Mouse (Mus musculus) neural tube, embryonic 12.5 days (tissue): ENCODE results near the gene Epha6. TPM values are rescaled to one million over a fixed set of nuclear protein-coding genes. Genes with fewer than 3 reads are reported as not detected.

Experiments
- ATAC-seq: fragments of 200-750 bp; cut with Nextera tagmentation; 2 replicates; pipeline ENCODE4 v1.8.0; 2017; ENCODE audit warnings: low read depth, mild to moderate bottlenecking, moderate TSS enrichment, moderate library complexity; ENCODE audit not compliant: low FRiP score
- H3K27ac ChIP-seq: fragments of 300-500 bp; sonication (generic); 2 replicates; pipeline ENCODE4 v1.5.1; 2016
- H3K27me3 ChIP-seq: fragments of 300-500 bp; sonication (generic); replicated peaks from 2 replicates; pipeline ENCODE4 v1.6.1; 2016; ENCODE audit warnings: mild to moderate bottlenecking
- H3K36me3 ChIP-seq: fragments of 300-500 bp; sonication (generic); 2 replicates; pipeline ENCODE4 v1.6.1; 2016; ENCODE audit warnings: mild to moderate bottlenecking
- H3K4me1 ChIP-seq: fragments of 300-500 bp; sonication (generic); 2 replicates; pipeline ENCODE4 v1.6.1; 2016
- H3K4me2 ChIP-seq: fragments of 300-500 bp; sonication (generic); replicated peaks from 2 replicates; pipeline ENCODE4 v1.6.1; 2016; ENCODE audit warnings: mild to moderate bottlenecking
- H3K4me3 ChIP-seq: fragments of 300-500 bp; sonication (generic); 2 replicates; pipeline ENCODE4 v1.5.1; 2016
- H3K9ac ChIP-seq: fragments of 300-500 bp; sonication (generic); 2 replicates; pipeline ENCODE4 v1.6.1; 2016; ENCODE audit warnings: mild to moderate bottlenecking
- H3K9me3 ChIP-seq: fragments of 300-500 bp; sonication (generic); 2 replicates; pipeline ENCODE4 v1.6.1; 2016; ENCODE audit warnings: mild to moderate bottlenecking
- WGBS: fragments of 180-500 bp; shearing (Covaris S2); methylation state at CpG from one replicate; pipeline ENCODE4 v1.1.7; 2016; 5-methylcytosine and 5-hydroxymethylcytosine counted together
- polyA plus RNA-seq: library from polyadenylated mRNA; unstranded; fragments of >200 nt; fragmentation: Nextera tagmentation; extraction: Ambion mirVana; gene quantifications from 2 replicates; pipeline ENCODE4 v1.2.1, GENCODE M21; 2016

Epha6 gene
- polyA plus RNA-seq, 1 experiment from 2014 or later = 4.4 TPM

GRCm38 (mm10) chr16:60086976-60087375, 518.4 kb downstream of the Epha6 start:
- no peaks in the 10 kb centered on the region for H3K36me3 ChIP-seq
- no peak overlapping the region for H3K4me3 ChIP-seq
- no peaks in the 10 kb centered on the region for H3K9me3 ChIP-seq
- H3K27ac ChIP-seq = no peak overlapping the region
- 95% methylated on average over 3 of the region's 3 CpGs for WGBS
- H3K9ac ChIP-seq = no peak overlapping the region
- no peaks in the 10 kb centered on the region for H3K4me1 ChIP-seq
- H3K4me2 ChIP-seq = no peak overlapping the region
- ATAC-seq = no peak
- no peaks in the 10 kb centered on the region for H3K27me3 ChIP-seq

GRCm38 (mm10) chr16:60070457-60071112, 534.7 kb downstream of the Epha6 start:
- H3K9ac ChIP-seq = no peak overlapping the region
- no peaks in the 10 kb centered on the region for H3K36me3 ChIP-seq
- H3K4me1 ChIP-seq = no peaks in the 10 kb centered on the region
- no peak overlapping the region for H3K4me2 ChIP-seq
- no peaks in the 10 kb centered on the region for H3K9me3 ChIP-seq
- no peak overlapping the region for H3K27ac ChIP-seq
- WGBS = 89% methylated on average over 10 of the region's 10 CpGs
- no peak overlapping the region for H3K4me3 ChIP-seq
- no peaks in the 10 kb centered on the region for H3K27me3 ChIP-seq
- ATAC-seq = no peak

GRCm38 (mm10) chr16:60043809-60044208, 561.5 kb downstream of the Epha6 start:
- H3K4me2 ChIP-seq = no peak overlapping the region
- H3K27me3 ChIP-seq = no peaks in the 10 kb centered on the region
- no peaks in the 10 kb centered on the region for H3K9me3 ChIP-seq
- H3K4me1 ChIP-seq = no peaks in the 10 kb centered on the region
- no peak overlapping the region for H3K4me3 ChIP-seq
- H3K36me3 ChIP-seq = no peaks in the 10 kb centered on the region
- no peak overlapping the region for H3K27ac ChIP-seq
- ATAC-seq = no peak
- WGBS = 91% methylated on average over 1 of the region's 1 CpGs
- H3K9ac ChIP-seq = no peak overlapping the region

GRCm38 (mm10) chr16:60028381-60028780, 577.0 kb downstream of the Epha6 start:
- no peak for ATAC-seq
- no peaks in the 10 kb centered on the region for H3K27me3 ChIP-seq
- no peak overlapping the region for H3K4me3 ChIP-seq
- no peaks in the 10 kb centered on the region for H3K9me3 ChIP-seq
- H3K4me1 ChIP-seq = no peaks in the 10 kb centered on the region
- H3K9ac ChIP-seq = no peak overlapping the region
- H3K4me2 ChIP-seq = no peak overlapping the region
- WGBS = 61% methylated on average over 1 of the region's 1 CpGs
- no peak overlapping the region for H3K27ac ChIP-seq
- H3K36me3 ChIP-seq = no peaks in the 10 kb centered on the region

GRCm38 (mm10) chr16:60006857-60007568, 598.3 kb downstream of the Epha6 start:
- Histone ChIP-seq H3K27me3 (no peaks in the 10 kb centered on the region), H3K4me3 (no peak overlapping the region), H3K27ac (no peak overlapping the region), H3K9ac (no peak overlapping the region), H3K36me3 (no peaks in the 10 kb centered on the region), H3K4me1 (no peaks in the 10 kb centered on the region), H3K4me2 (no peak overlapping the region), H3K9me3 (no peaks in the 10 kb centered on the region)
- no peak for ATAC-seq
- WGBS = 82% methylated on average over 2 of the region's 2 CpGs

- Histone ChIP-seq H3K4me2 (no peak overlapping the region), H3K4me3 (no peak overlapping the region), H3K27ac (no peak overlapping the region), H3K4me1 (no peaks in the 10 kb centered on the region), H3K9ac (no peak overlapping the region), H3K9me3 (no peaks in the 10 kb centered on the region), H3K27me3 (no peaks in the 10 kb centered on the region), H3K36me3 (no peaks in the 10 kb centered on the region)
- WGBS = 72% methylated on average over 4 of the region's 4 CpGs
- no peak for ATAC-seq
These were observed 635.5 kb downstream of the Epha6 start for GRCm38 (mm10) chr16:59969816-59970215.

- WGBS = 88% methylated on average over 2 of the region's 2 CpGs
- no peak for ATAC-seq
- H3K27me3 ChIP-seq = no peaks in the 10 kb centered on the region
These were observed 649.6 kb downstream of the Epha6 start for GRCm38 (mm10) chr16:59955731-59956130.

GRCm38 (mm10) chr16:59923696-59924095, 681.6 kb downstream of the Epha6 start:
- ATAC-seq = no peak
- Histone ChIP-seq H3K9ac (no peak overlapping the region), H3K9me3 (no peaks in the 10 kb centered on the region), H3K27ac (no peak overlapping the region), H3K4me3 (no peak overlapping the region), H3K36me3 (no peaks in the 10 kb centered on the region), H3K27me3 (no peaks in the 10 kb centered on the region), H3K4me1 (no peaks in the 10 kb centered on the region), H3K4me2 (no peak overlapping the region)
- WGBS = 84% methylated on average over 4 of the region's 4 CpGs

More at GRCm38 (mm10) chr16:59955731-59956130, 649.6 kb downstream of the Epha6 start:
- Histone ChIP-seq H3K4me3 (no peak overlapping the region), H3K9me3 (no peaks in the 10 kb centered on the region), H3K4me2 (no peak overlapping the region), H3K4me1 (no peaks in the 10 kb centered on the region), H3K36me3 (no peaks in the 10 kb centered on the region), H3K27ac (no peak overlapping the region), H3K9ac (no peak overlapping the region)

- H3K36me3 ChIP-seq = no peaks in the 10 kb centered on the region
- 95% methylated on average over 13 of the region's 13 CpGs for whole genome bisulfite sequencing
- no peak overlapping the region for H3K9ac ChIP-seq
- no peak overlapping the region for H3K27ac ChIP-seq
- H3K9me3 ChIP-seq = no peaks in the 10 kb centered on the region
- H3K4me1 ChIP-seq = no peaks in the 10 kb centered on the region
- no peak overlapping the region for H3K4me3 ChIP-seq
- no peak for ATAC-seq
- no peaks in the 10 kb centered on the region for H3K27me3 ChIP-seq
- no peak overlapping the region for H3K4me2 ChIP-seq
These were observed 725.3 kb downstream of the Epha6 start for GRCm38 (mm10) chr16:59880073-59880472.

- Histone ChIP-seq H3K4me1 (no peaks in the 10 kb centered on the region), H3K9me3 (no peaks in the 10 kb centered on the region), H3K36me3 (no peaks in the 10 kb centered on the region), H3K27ac (no peak overlapping the region), H3K4me3 (no peak overlapping the region), H3K9ac (no peak overlapping the region), H3K27me3 (no peaks in the 10 kb centered on the region), H3K4me2 (no peak overlapping the region)
- ATAC-seq = no peak
- WGBS = 93% methylated on average over 3 of the region's 3 CpGs
These were observed 733.5 kb downstream of the Epha6 start for GRCm38 (mm10) chr16:59871792-59872191.

GRCm38 (mm10) chr16:59854160-59854717, 751.1 kb downstream of the Epha6 start:
- H3K27me3 ChIP-seq = no peaks in the 10 kb centered on the region
- H3K9me3 ChIP-seq = no peaks in the 10 kb centered on the region
- ATAC-seq = peak; percentile 86
- H3K27ac ChIP-seq = no peak overlapping the region
- no peaks in the 10 kb centered on the region for H3K4me1 ChIP-seq
- 70% methylated on average over 7 of the region's 7 CpGs for WGBS
- H3K4me2 ChIP-seq = no peak overlapping the region
- H3K4me3 ChIP-seq = no peak overlapping the region
- H3K36me3 ChIP-seq = no peaks in the 10 kb centered on the region
- no peak overlapping the region for H3K9ac ChIP-seq

- Histone ChIP-seq H3K27me3 (no peaks in the 10 kb centered on the region), H3K4me1 (no peaks in the 10 kb centered on the region), H3K9me3 (no peaks in the 10 kb centered on the region), H3K27ac (no peak overlapping the region), H3K36me3 (no peaks in the 10 kb centered on the region), H3K4me2 (no peak overlapping the region), H3K4me3 (no peak overlapping the region), H3K9ac (no peak overlapping the region)
- ATAC-seq = no peak
- 28% methylated on average over 2 of the region's 2 CpGs for WGBS
These were observed 752.6 kb downstream of the Epha6 start for GRCm38 (mm10) chr16:59852689-59853088.
